Comparison of ENCODE assay signal across 21 mouse cellular contexts in genomic region chr2:51417908-51418690, GRCm38 (mm10).
A peak's percentile ranks its signal among the peaks of the same experiment; 100 is the strongest.
DNase-seq lines count a peak whose midpoint lies in the region; ATAC-seq lines count a peak whose summit lies in the region.
"Had no signal": no experiment of that assay in that cellular context is flagged by ENCODE, and none has a peak within 500 bp of the region (broad histone marks: within the 10 kb centered on the region; RNA-seq: fewer than 3 reads in every experiment).

No protein-coding gene starts in this region.

- no peaks in the 10 kb centered on the region for H3K27me3 ChIP-seq in hindbrain, embryonic 12.5 days
- no peaks in the 10 kb centered on the region for H3K27me3 ChIP-seq in hindbrain, embryonic 10.5 days (ENCODE audit: insufficient read depth, poor library complexity, severe bottlenecking)
- no peaks in the 10 kb centered on the region for H3K27me3 ChIP-seq in hindbrain, embryonic 15.5 days
- H3K27me3 ChIP-seq: heart, embryonic 12.5 days; neural tube, embryonic 12.5 days had no signal

- H3K4me1 ChIP-seq in hindbrain, embryonic 12.5 days, result peaks cover 5% of the 10 kb centered on the region
- H3K4me1 ChIP-seq in hindbrain, embryonic 10.5 days (replicated peaks), result peaks cover 12% of the 10 kb centered on the region
- no peaks in the 10 kb centered on the region for H3K4me1 ChIP-seq in hindbrain, embryonic 15.5 days (replicated peaks)
- H3K4me1 ChIP-seq: neural tube, embryonic 12.5 days had no signal

- WGBS in hindbrain, embryonic 12.5 days, result 69% methylated on average over 10 of the region's 10 CpGs
- 88% methylated on average over 10 of the region's 10 CpGs for WGBS in hindbrain, embryonic 10.5 days
- WGBS in hindbrain, embryonic 15.5 days, result 52% methylated on average over 10 of the region's 10 CpGs

- no peak overlapping the region for H3K4me3 ChIP-seq in hindbrain, embryonic 12.5 days
- no peak overlapping the region for H3K4me3 ChIP-seq in hindbrain, embryonic 10.5 days
- no peak overlapping the region for H3K4me3 ChIP-seq in hindbrain, embryonic 15.5 days
- H3K4me3 ChIP-seq: heart, embryonic 12.5 days; layer of hippocampus, adult 2 months; neural tube, embryonic 12.5 days had no signal

- H3K9me3 ChIP-seq in hindbrain, embryonic 12.5 days (replicated peaks), result no peaks in the 10 kb centered on the region
- H3K9me3 ChIP-seq in hindbrain, embryonic 10.5 days, result no peaks in the 10 kb centered on the region
- H3K9me3 ChIP-seq in hindbrain, embryonic 15.5 days, result no peaks in the 10 kb centered on the region
- H3K9me3 ChIP-seq: heart, embryonic 12.5 days; neural tube, embryonic 12.5 days had no signal

- ATAC-seq in hindbrain, embryonic 12.5 days (ENCODE audit: low FRiP score), result 0 out of 2 replicates have a peak, but pooled peaks have one; percentile 43
- ATAC-seq in hindbrain, embryonic 15.5 days (ENCODE audit: low FRiP score, low read depth), result 0 out of 2 replicates have a peak, but pooled peaks have one; percentile 27
- ATAC-seq: intestine, postnatal 0 days had no signal

- no peak overlapping the region for H3K4me2 ChIP-seq in hindbrain, embryonic 12.5 days (replicated peaks)
- H3K4me2 ChIP-seq in hindbrain, embryonic 15.5 days, result no peak overlapping the region
- H3K4me2 ChIP-seq: heart, embryonic 12.5 days; neural tube, embryonic 12.5 days had no signal

- no peaks in the 10 kb centered on the region for H3K36me3 ChIP-seq in hindbrain, embryonic 12.5 days
- H3K36me3 ChIP-seq in hindbrain, embryonic 10.5 days, result no peaks in the 10 kb centered on the region
- H3K36me3 ChIP-seq in hindbrain, embryonic 15.5 days, result no peaks in the 10 kb centered on the region
- H3K36me3 ChIP-seq: heart, embryonic 12.5 days; neural tube, embryonic 12.5 days had no signal

- H3K9ac ChIP-seq in hindbrain, embryonic 12.5 days, result no peak overlapping the region
- H3K9ac ChIP-seq in hindbrain, embryonic 15.5 days, result no peak overlapping the region
- H3K9ac ChIP-seq: heart, embryonic 12.5 days; neural tube, embryonic 12.5 days had no signal

- peak overlapping the region; percentile 55; the same call in 1 of the 2 replicates for H3K27ac ChIP-seq in hindbrain, embryonic 12.5 days
- no peak overlapping the region; the same call in 1 of the 2 replicates for H3K27ac ChIP-seq in hindbrain, embryonic 10.5 days
- 0 out of 2 replicates have a peak overlapping the region, but pooled peaks have one; percentile 14 for H3K27ac ChIP-seq in hindbrain, embryonic 15.5 days (replicated peaks)
- H3K27ac ChIP-seq: layer of hippocampus, adult 2 months; neural tube, embryonic 12.5 days had no signal

- no peak for DNase-seq in hindbrain, embryonic 10.5 days (ENCODE audit: low spot score)
- peak; percentile 22 for DNase-seq in retina, postnatal 1 day
- no peak for DNase-seq in retina, embryonic 14.5 days (ENCODE audit: low spot score)
- no peak for DNase-seq in right cerebral cortex, adult 18-20 months
- DNase-seq in adrenal gland, adult 18-20 months (ENCODE audit: low spot score in 2 of 2), result no peak
- DNase-seq: adrenal gland, adult 8-10 months; cerebellum, adult 9-10 months; gastrocnemius, postnatal 14 days; heart, adult 11 months; heart, postnatal 10 days; kidney, postnatal 25 days; layer of hippocampus, postnatal 36 days; lung, postnatal 4 days; right cerebral cortex, postnatal 4 days; thymus, adult 2 months had no signal
